Mouse (Mus musculus) limb, embryonic 11.5 days (tissue): Measurements from ENCODE around the gene Rap1a. TPM values are rescaled to one million over a fixed set of nuclear protein-coding genes. Genes with fewer than 3 reads are reported as not detected.

Source experiments
- ATAC-seq: fragments of 200-750 bp; cut with Nextera tagmentation; 2 replicates; pipeline ENCODE4 v1.8.0; 2017; ENCODE audit warnings: low read depth; ENCODE audit not compliant: insufficient number of reproducible peaks, low FRiP score, low TSS enrichment
- DNase-seq: peaks from one replicate; pipeline ENCODE4 v3.0.0-alpha.2; 2015; ENCODE audit warnings: low spot score
- H3K27ac ChIP-seq: fragments of 300-500 bp; sonication (generic); replicated peaks from 2 replicates; pipeline ENCODE4 v1.5.1; 2014; ENCODE audit warnings: low read depth, mild to moderate bottlenecking, low read length
- H3K27me3 ChIP-seq: fragments of 300-500 bp; sonication (generic); 2 replicates; pipeline ENCODE4 v1.6.1; 2014; ENCODE audit warnings: mild to moderate bottlenecking, low read length, mixed read lengths; ENCODE audit not compliant: control insufficient read depth, insufficient read depth
- H3K36me3 ChIP-seq: fragments of 300-500 bp; sonication (generic); 2 replicates; pipeline ENCODE4 v1.6.1; 2014; ENCODE audit warnings: mild to moderate bottlenecking, low read length, moderate library complexity, mixed read lengths; ENCODE audit not compliant: control insufficient read depth, insufficient read depth
- H3K4me1 ChIP-seq: fragments of 300-500 bp; sonication (generic); 2 replicates; pipeline ENCODE4 v1.6.1; 2014; ENCODE audit warnings: low read length, mixed read lengths; ENCODE audit not compliant: control insufficient read depth, insufficient read depth
- H3K4me2 ChIP-seq: fragments of 300-500 bp; sonication (generic); 2 replicates; pipeline ENCODE4 v1.6.1; 2014; ENCODE audit warnings: low read depth, mild to moderate bottlenecking, moderate library complexity; ENCODE audit not compliant: severe bottlenecking
- H3K4me3 ChIP-seq: fragments of 300-500 bp; sonication (generic); 2 replicates; pipeline ENCODE4 v1.5.1; 2014; ENCODE audit warnings: low read depth, low read length
- H3K9ac ChIP-seq: fragments of 300-500 bp; sonication (generic); 2 replicates; pipeline ENCODE4 v1.6.1; 2014; ENCODE audit warnings: mild to moderate bottlenecking, low read length
- H3K9me3 ChIP-seq: fragments of 300-500 bp; sonication (generic); 2 replicates; pipeline ENCODE4 v1.6.1; 2016; ENCODE audit warnings: low read length; ENCODE audit not compliant: control insufficient read depth
- WGBS: fragments of 180-500 bp; shearing (Covaris S2); extraction: QIAGEN DNeasy Blood & Tissue Kit; methylation state at CpG from one replicate; pipeline ENCODE4 v1.1.7; 2014; 5-methylcytosine and 5-hydroxymethylcytosine counted together
- polyA plus RNA-seq: library from polyadenylated mRNA; unstranded; fragments of >200 nt; fragmentation: Nextera tagmentation; extraction: Ambion mirVana; gene quantifications from 2 replicates; pipeline ENCODE4 v1.2.1, GENCODE M21; 2014

The Rap1a gene
- polyA plus RNA-seq, 1 experiment from 2014 or later: 78.5 TPM

GRCm38 (mm10) chr3:105722510-105722909, 78.6 kb downstream of the Rap1a start:
- Histone ChIP-seq H3K4me3 (no peak overlapping the region), H3K9me3 (no peaks in the 10 kb centered on the region; the same call in 1 of the 2 replicates), H3K4me2 (no peak overlapping the region), H3K36me3 (no peaks in the 10 kb centered on the region), H3K9ac (no peak overlapping the region), H3K4me1 (peaks cover 6% of the 10 kb centered on the region), H3K27me3 (no peaks in the 10 kb centered on the region), H3K27ac (no peak overlapping the region)
- no peak for DNase-seq
- ATAC-seq: no peak
- 86% methylated on average over 3 of the region's 3 CpGs for whole genome bisulfite sequencing

GRCm38 (mm10) chr3:105721681-105722201, 79.4 kb downstream of the Rap1a start:
- Histone ChIP-seq H3K4me2 (no peak overlapping the region), H3K36me3 (no peaks in the 10 kb centered on the region), H3K27ac (no peak overlapping the region), H3K27me3 (no peaks in the 10 kb centered on the region), H3K9ac (no peak overlapping the region), H3K4me1 (peaks cover 6% of the 10 kb centered on the region), H3K4me3 (no peak overlapping the region), H3K9me3 (no peaks in the 10 kb centered on the region; the same call in 1 of the 2 replicates)
- 72% methylated on average over 2 of the region's 2 CpGs for WGBS
- DNase-seq: no peak
- no peak for ATAC-seq

- Histone ChIP-seq H3K4me3 (no peak overlapping the region), H3K9me3 (no peaks in the 10 kb centered on the region; the same call in 1 of the 2 replicates), H3K27me3 (no peaks in the 10 kb centered on the region), H3K36me3 (no peaks in the 10 kb centered on the region), H3K9ac (no peak overlapping the region), H3K4me2 (no peak overlapping the region), H3K4me1 (peaks cover 6% of the 10 kb centered on the region), H3K27ac (no peak overlapping the region)
- DNase-seq: no peak
- ATAC-seq: no peak
- 79% methylated on average over 4 of the region's 4 CpGs for WGBS
Measured at GRCm38 (mm10) chr3:105720514-105720913, 80.6 kb downstream of the Rap1a start.

- WGBS: 81% methylated on average over 4 of the region's 4 CpGs
- no peak overlapping the region for H3K9ac ChIP-seq
- no peak overlapping the region for H3K27ac ChIP-seq
- no peaks in the 10 kb centered on the region for H3K27me3 ChIP-seq
- H3K9me3 ChIP-seq: no peaks in the 10 kb centered on the region; the same call in 1 of the 2 replicates
- H3K4me1 ChIP-seq: peaks cover 6% of the 10 kb centered on the region
- H3K4me2 ChIP-seq: no peak overlapping the region
- ATAC-seq (no peak), DNase-seq (no peak)
- H3K36me3 ChIP-seq: no peaks in the 10 kb centered on the region
- no peak overlapping the region for H3K4me3 ChIP-seq
Measured at GRCm38 (mm10) chr3:105719979-105720378, 81.2 kb downstream of the Rap1a start.

GRCm38 (mm10) chr3:105718746-105719145, 82.4 kb downstream of the Rap1a start:
- WGBS: 37% methylated on average over 4 of the region's 4 CpGs
- Histone ChIP-seq H3K27ac (no peak overlapping the region), H3K4me1 (peaks cover 14% of the 10 kb centered on the region), H3K9me3 (no peaks in the 10 kb centered on the region; the same call in 1 of the 2 replicates), H3K36me3 (no peaks in the 10 kb centered on the region), H3K4me2 (no peak overlapping the region), H3K9ac (no peak overlapping the region), H3K4me3 (no peak overlapping the region), H3K27me3 (no peaks in the 10 kb centered on the region)
- DNase-seq: no peak
- ATAC-seq: no peak

GRCm38 (mm10) chr3:105717856-105718555, 83.1 kb downstream of the Rap1a start:
- Histone ChIP-seq H3K9ac (no peak overlapping the region), H3K27ac (no peak overlapping the region), H3K4me3 (no peak overlapping the region), H3K36me3 (no peaks in the 10 kb centered on the region), H3K4me1 (peaks cover 14% of the 10 kb centered on the region), H3K4me2 (no peak overlapping the region), H3K27me3 (no peaks in the 10 kb centered on the region), H3K9me3 (no peaks in the 10 kb centered on the region; the same call in 1 of the 2 replicates)
- ATAC-seq (no peak), DNase-seq (no peak)
- WGBS: 59% methylated on average over 11 of the region's 11 CpGs

- peaks cover 14% of the 10 kb centered on the region for H3K4me1 ChIP-seq
- H3K36me3 ChIP-seq: no peaks in the 10 kb centered on the region
- no peak overlapping the region for H3K4me3 ChIP-seq
- H3K9me3 ChIP-seq: no peaks in the 10 kb centered on the region; the same call in 1 of the 2 replicates
- H3K4me2 ChIP-seq: no peak overlapping the region
- no peak overlapping the region for H3K27ac ChIP-seq
- 58% methylated on average over 18 of the region's 18 CpGs for WGBS
- no peak overlapping the region for H3K9ac ChIP-seq
- no peak for ATAC-seq
- no peak for DNase-seq
- H3K27me3 ChIP-seq: no peaks in the 10 kb centered on the region
Measured at GRCm38 (mm10) chr3:105716353-105717000, 84.7 kb downstream of the Rap1a start.

GRCm38 (mm10) chr3:105714820-105715167, 86.3 kb downstream of the Rap1a start:
- Histone ChIP-seq H3K4me2 (no peak overlapping the region), H3K9me3 (no peaks in the 10 kb centered on the region; the same call in 1 of the 2 replicates), H3K4me1 (peaks cover 14% of the 10 kb centered on the region), H3K9ac (no peak overlapping the region), H3K36me3 (no peaks in the 10 kb centered on the region), H3K27ac (no peak overlapping the region), H3K27me3 (no peaks in the 10 kb centered on the region), H3K4me3 (no peak overlapping the region)
- ATAC-seq (no peak), DNase-seq (no peak)
